Comparison of ENCODE assay signal across 8 mouse cellular contexts in genomic region chr2:136891951-136892371, GRCm38 (mm10). TPM values are rescaled to one million over a fixed set of nuclear protein-coding genes. Genes with fewer than 3 reads are reported as not detected.
A peak's percentile ranks its signal among the peaks of the same experiment; 100 is the strongest.
DNase-seq lines count a peak whose midpoint lies in the region; ATAC-seq and TF ChIP-seq lines count a peak whose summit lies in the region.

No protein-coding gene starts in this region.

- H3K9me3 ChIP-seq in erythroblast, embryonic 14.5 days (ENCODE audit: control insufficient read depth, low read length) = no peaks in the 10 kb centered on the region
- no peaks in the 10 kb centered on the region for H3K9me3 ChIP-seq in heart, embryonic 11.5 days (replicated peaks; ENCODE audit: control insufficient read depth, low read length)
- H3K9me3 ChIP-seq in kidney, embryonic 16.5 days (ENCODE audit: low read length) = no peaks in the 10 kb centered on the region

- TF ChIP-seq CTCF in C2C12 (IDR thresholded peaks at IDR 0.05; ENCODE audit: control insufficient read depth, insufficient read depth, insufficient read length) = no peak
- peak; percentile 1; the same call in 1 of the 2 replicates for TF ChIP-seq CTCF in brain, embryonic 14.5 days (IDR thresholded peaks at IDR 0.05; ENCODE audit: borderline replicate concordance, extremely low read depth, insufficient read depth, insufficient read length)
- no peak for TF ChIP-seq CTCF in liver, adult 2 months (IDR thresholded peaks at IDR 0.05; ENCODE audit: low read depth, low read length)

- peak overlapping the region; percentile 65 for H3K9ac ChIP-seq in heart, embryonic 11.5 days (ENCODE audit: low read depth, low read length)
- H3K9ac ChIP-seq in kidney, embryonic 16.5 days (replicated peaks; ENCODE audit: low read length) = peak overlapping the region; percentile 75
- peak overlapping the region; percentile 88 for H3K9ac ChIP-seq in liver, adult 2 months (ENCODE audit: low read depth, low read length)

- WGBS in heart, embryonic 11.5 days (ENCODE audit: insufficient replicate concordance) = under 1% methylated on average over 23 of the region's 23 CpGs
- WGBS in kidney, embryonic 16.5 days = under 1% methylated on average over 23 of the region's 23 CpGs
- WGBS in liver, adult 2 months = under 1% methylated on average over 23 of the region's 23 CpGs

- H3K4me2 ChIP-seq in heart, embryonic 11.5 days = peak overlapping the region; percentile 64
- peak overlapping the region; percentile 55 for H3K4me2 ChIP-seq in kidney, embryonic 16.5 days (replicated peaks; ENCODE audit: low read depth, low read length)
- H3K4me2 ChIP-seq in myocyte (ENCODE audit: low read depth) = peak overlapping the region; percentile 71

- DNase-seq in brain, embryonic 14.5 days (ENCODE audit: low read depth) = peak; percentile 100
- DNase-seq in liver, adult 2 months (ENCODE audit: extremely low read depth, low read depth, low spot score) = peak; percentile 96
- DNase-seq in splenic B cell, adult 2 months (ENCODE audit: low read depth, low spot score) = peak; percentile 99

- peaks cover 37% of the 10 kb centered on the region for H3K4me1 ChIP-seq in erythroblast, embryonic 14.5 days (ENCODE audit: control insufficient read depth)
- no peaks in the 10 kb centered on the region; the same call in 1 of the 2 replicates for H3K4me1 ChIP-seq in heart, embryonic 11.5 days (ENCODE audit: control insufficient read depth, insufficient read depth, low read length)
- H3K4me1 ChIP-seq in kidney, embryonic 16.5 days (ENCODE audit: insufficient read depth, low read length) = peaks cover 17% of the 10 kb centered on the region; the same call in 1 of the 2 replicates
- peaks cover 15% of the 10 kb centered on the region for H3K4me1 ChIP-seq in liver, adult 2 months (ENCODE audit: control insufficient read depth, insufficient read depth, low read length)

- H3K4me3 ChIP-seq in C2C12 (ENCODE audit: insufficient read depth, poor library complexity, severe bottlenecking) (peak overlapping the region; percentile 31), myocyte (peak overlapping the region; percentile 38)
- H3K4me3 ChIP-seq in erythroblast, embryonic 14.5 days (replicated peaks) = peak overlapping the region; percentile 97
- peak overlapping the region; percentile 82 for H3K4me3 ChIP-seq in heart, embryonic 11.5 days (ENCODE audit: low read depth, low read length)
- peak overlapping the region; percentile 90 for H3K4me3 ChIP-seq in kidney, embryonic 16.5 days (ENCODE audit: low read length)
- peak overlapping the region; percentile 76 for H3K4me3 ChIP-seq in liver, adult 2 months (ENCODE audit: insufficient read depth, low read depth, low read length)

- H3K27me3 ChIP-seq in C2C12 (ENCODE audit: control insufficient read depth, insufficient read depth, insufficient read length) (no peaks in the 10 kb centered on the region), myocyte (ENCODE audit: control insufficient read depth, insufficient read depth, insufficient read length) (no peaks in the 10 kb centered on the region)
- H3K27me3 ChIP-seq in erythroblast, embryonic 14.5 days (ENCODE audit: control insufficient read depth) = no peaks in the 10 kb centered on the region
- H3K27me3 ChIP-seq in heart, embryonic 11.5 days (ENCODE audit: control insufficient read depth, insufficient read depth, low read length) = no peaks in the 10 kb centered on the region
- no peaks in the 10 kb centered on the region for H3K27me3 ChIP-seq in kidney, embryonic 16.5 days (ENCODE audit: insufficient read depth, low read length)
- no peaks in the 10 kb centered on the region for H3K27me3 ChIP-seq in liver, adult 2 months (ENCODE audit: control insufficient read depth, insufficient read depth, low read length)
- H3K27me3 ChIP-seq in splenic B cell, adult 2 months (ENCODE audit: control insufficient read depth, insufficient read depth, low read length, poor library complexity, severe bottlenecking) = no peaks in the 10 kb centered on the region

- H3K36me3 ChIP-seq in C2C12 (ENCODE audit: control insufficient read depth, insufficient read depth) = no peaks in the 10 kb centered on the region
- peaks cover 3% of the 10 kb centered on the region for H3K36me3 ChIP-seq in erythroblast, embryonic 14.5 days (ENCODE audit: control insufficient read depth)
- H3K36me3 ChIP-seq in heart, embryonic 11.5 days (ENCODE audit: control insufficient read depth, insufficient read depth, low read length) = no peaks in the 10 kb centered on the region
- H3K36me3 ChIP-seq in kidney, embryonic 16.5 days (ENCODE audit: insufficient read depth, low read length) = no peaks in the 10 kb centered on the region; the same call in 1 of the 2 replicates
- H3K36me3 ChIP-seq in liver, adult 2 months (ENCODE audit: control insufficient read depth, insufficient read depth, low read length) = no peaks in the 10 kb centered on the region
- H3K36me3 ChIP-seq in myocyte (ENCODE audit: control insufficient read depth, insufficient read depth) = no peaks in the 10 kb centered on the region
- H3K36me3 ChIP-seq in splenic B cell, adult 2 months (ENCODE audit: control insufficient read depth, insufficient read depth, low read length, poor library complexity, severe bottlenecking) = no peaks in the 10 kb centered on the region

- H3K79me3 ChIP-seq in C2C12 (ENCODE audit: low read depth) = peaks cover 33% of the 10 kb centered on the region

- H3K79me2 ChIP-seq in C2C12 (ENCODE audit: control insufficient read depth, insufficient read depth) (peaks cover 68% of the 10 kb centered on the region), myocyte (ENCODE audit: control insufficient read depth, insufficient read depth) (peaks cover 37% of the 10 kb centered on the region)
- no peaks in the 10 kb centered on the region; the same call in 1 of the 2 replicates for H3K79me2 ChIP-seq in liver, adult 2 months (ENCODE audit: control insufficient read depth, insufficient read depth, low read length)

- peak overlapping the region; percentile 52 for H3ac ChIP-seq in C2C12 (ENCODE audit: control insufficient read depth, insufficient read length, low read depth)
- H3ac ChIP-seq in myocyte (ENCODE audit: control insufficient read depth, insufficient read length) = peak overlapping the region; percentile 51

- peak; percentile 51; the same call in 1 of the 2 replicates for TF ChIP-seq POLR2A in brain, embryonic 14.5 days (IDR thresholded peaks at IDR 0.05; ENCODE audit: borderline replicate concordance, extremely low read depth, insufficient read depth, insufficient read length, poor library complexity, severe bottlenecking)
- TF ChIP-seq POLR2A in liver, adult 2 months (IDR thresholded peaks at IDR 0.05; ENCODE audit: extremely low read depth, insufficient read depth, low read length) = no peak
- peak; percentile 61 for TF ChIP-seq POLR2A in myocyte (IDR thresholded peaks at IDR 0.05; ENCODE audit: insufficient read length, low read depth)

- ATAC-seq in heart, embryonic 11.5 days (replicated peaks; ENCODE audit: insufficient number of reproducible peaks, low FRiP score, low TSS enrichment) = peak; percentile 81
- peak; percentile 85 for ATAC-seq in kidney, embryonic 16.5 days (ENCODE audit: low FRiP score, low TSS enrichment)

- peak overlapping the region; percentile 62 for H3K27ac ChIP-seq in heart, embryonic 11.5 days (ENCODE audit: low read depth, low read length)
- H3K27ac ChIP-seq in kidney, embryonic 16.5 days (ENCODE audit: low read length) = peak overlapping the region; percentile 93; the same call in 1 of the 2 replicates
- peak overlapping the region; percentile 63 for H3K27ac ChIP-seq in liver, adult 2 months (replicated peaks; ENCODE audit: insufficient read depth, low read depth, low read length)

TF ChIP-seq in C2C12, 6 proteins besides CTCF, POLR2A, EP300 and RAD21 (continues in another document):
- TF ChIP-seq USF1 (IDR thresholded peaks at IDR 0.05; ENCODE audit: low read depth) = no peak

TF ChIP-seq in myocyte, 11 proteins besides CTCF, POLR2A, EP300 and RAD21 (continues in another document):
- TF ChIP-seq MAX (IDR thresholded peaks at IDR 0.05; ENCODE audit: low read depth) = no peak

RNA-seq across cellular contexts. Expression of gene AL731706.1, which starts 0.8 kb away (rescaled TPM):
- 31.1 TPM for polyA plus RNA-seq in C2C12 (2012; fragmentation: generic; extraction: Trizol)
- 10.0 and 12.5 TPM in 2 replicates for polyA plus RNA-seq in brain, embryonic 14.5 days (2012; rRNA removed)
- polyA plus RNA-seq in erythroblast, embryonic 14.5 days (2012) = 0.08 TPM in 2 replicates
- 44.0 and 45.4 TPM in 2 replicates for polyA plus RNA-seq in heart, embryonic 11.5 days (2014; fragmentation: Nextera tagmentation; extraction: Ambion mirVana)
- polyA plus RNA-seq in kidney, embryonic 16.5 days (2015; fragmentation: Nextera tagmentation; extraction: Ambion mirVana) = 29.4 and 32.5 TPM in 2 replicates
- total RNA-seq in liver, adult 2 months (2014; rRNA removed) = 1.8 TPM in 1 of 2 replicates, not detected in the other
- 6.1 and 8.0 TPM in 2 replicates for polyA plus RNA-seq in liver, adult 2 months (2012; rRNA removed)
- 19.5 TPM for polyA plus RNA-seq in myocyte (2012; fragmentation: generic; extraction: Trizol)

RNA-seq across cellular contexts. Expression of gene Mkks, which starts 0.8 kb away (rescaled TPM):
- polyA plus RNA-seq in C2C12 (2012; fragmentation: generic; extraction: Trizol) (5.2 TPM), myocyte (2012; fragmentation: generic; extraction: Trizol) (3.4 TPM)
- polyA plus RNA-seq in brain, embryonic 14.5 days (2012; rRNA removed) = 9.9 and 10.6 TPM in 2 replicates
- polyA plus RNA-seq in erythroblast, embryonic 14.5 days (2012) = 0.07 TPM in 1 of 2 replicates, not detected in the other
- 17.6 and 20.8 TPM in 2 replicates for polyA plus RNA-seq in heart, embryonic 11.5 days (2014; fragmentation: Nextera tagmentation; extraction: Ambion mirVana)
- 17.1 and 18.2 TPM in 2 replicates for polyA plus RNA-seq in kidney, embryonic 16.5 days (2015; fragmentation: Nextera tagmentation; extraction: Ambion mirVana)
- total RNA-seq in liver, adult 2 months (2014; rRNA removed) = 17.2 and 19.5 TPM in 2 replicates
- 3.8 and 5.2 TPM in 2 replicates for polyA plus RNA-seq in liver, adult 2 months (2012; rRNA removed)

RNA-seq across cellular contexts. Expression of gene Slx4ip, which starts 0.9 kb away (rescaled TPM):
- polyA plus RNA-seq in C2C12 (2012; fragmentation: generic; extraction: Trizol) (1.1 TPM), myocyte (2012; fragmentation: generic; extraction: Trizol) (1.2 TPM)
- 5.0 and 8.3 TPM in 2 replicates for polyA plus RNA-seq in brain, embryonic 14.5 days (2012; rRNA removed)
- 0.05 and 0.07 TPM in 2 replicates for polyA plus RNA-seq in erythroblast, embryonic 14.5 days (2012)
- polyA plus RNA-seq in heart, embryonic 11.5 days (2014; fragmentation: Nextera tagmentation; extraction: Ambion mirVana) = 4.6 and 5.9 TPM in 2 replicates
- polyA plus RNA-seq in kidney, embryonic 16.5 days (2015; fragmentation: Nextera tagmentation; extraction: Ambion mirVana) = 6.5 and 8.1 TPM in 2 replicates
- 1.5 and 1.8 TPM in 2 replicates for total RNA-seq in liver, adult 2 months (2014; rRNA removed)
- 0.18 and 0.46 TPM in 2 replicates for polyA plus RNA-seq in liver, adult 2 months (2012; rRNA removed)

RNA-seq across cellular contexts. Expression of gene AL731706.2, which starts 6.5 kb away (rescaled TPM):
- polyA plus RNA-seq in C2C12 (2012; fragmentation: generic; extraction: Trizol) = 11.8 TPM
- 50.7 TPM in 1 of 2 replicates, not detected in the other for polyA plus RNA-seq in brain, embryonic 14.5 days (2012; rRNA removed)
- not detected in 2 replicates for polyA plus RNA-seq in erythroblast, embryonic 14.5 days (2012)
- polyA plus RNA-seq in heart, embryonic 11.5 days (2014; fragmentation: Nextera tagmentation; extraction: Ambion mirVana) = 19.3 and 51.3 TPM in 2 replicates
- 20.7 and 41.5 TPM in 2 replicates for polyA plus RNA-seq in kidney, embryonic 16.5 days (2015; fragmentation: Nextera tagmentation; extraction: Ambion mirVana)
- total RNA-seq in liver, adult 2 months (2014; rRNA removed) = not detected in 2 replicates
- polyA plus RNA-seq in liver, adult 2 months (2012; rRNA removed) = not detected in 2 replicates
- 21.8 TPM for polyA plus RNA-seq in myocyte (2012; fragmentation: generic; extraction: Trizol)

Comparison
In these comparisons a context has a peak if more than half of its experiments do, and no peak if none do; other contexts are left out.
1. Peak in every context shown above with its lines: DNase-seq, ATAC-seq, H3K4me3 ChIP-seq and H3K27ac ChIP-seq.
2. H3K4me3 ChIP-seq: peak in every context shown above with its lines; median percentile 97 in erythroblast, embryonic 14.5 days; 90 in kidney, embryonic 16.5 days; 82 in heart, embryonic 11.5 days; 76 in liver, adult 2 months; 38 in myocyte; 31 in C2C12.